Mouse (Mus musculus) forebrain, embryonic 13.5 days (tissue): ENCODE measurements at regions not wholly inside any gene's neighbourhood (a gene's known extent, or its start where the extent isn't known, plus 50 kb on each side); places are given as distances from the start of the nearest gene placed in this dataset.

Experiments
- ATAC-seq: fragments of 200-750 bp; cut with Nextera tagmentation; 2 replicates; pipeline ENCODE4 v1.8.0; 2017
- H3K27ac ChIP-seq: fragments of 300-500 bp; sonication (generic); 2 replicates; pipeline ENCODE4 v1.5.1; 2015; ENCODE audit warnings: inconsistent platforms, mild to moderate bottlenecking, moderate library complexity
- H3K27me3 ChIP-seq: fragments of 300-500 bp; sonication (generic); 2 replicates; pipeline ENCODE4 v1.6.1; 2015; ENCODE audit warnings: mild to moderate bottlenecking, inconsistent platforms
- H3K36me3 ChIP-seq: fragments of 300-500 bp; sonication (generic); 2 replicates; pipeline ENCODE4 v1.6.1; 2015; ENCODE audit warnings: mild to moderate bottlenecking, inconsistent platforms; ENCODE audit not compliant: poor library complexity, severe bottlenecking
- H3K4me1 ChIP-seq: fragments of 300-500 bp; sonication (generic); 2 replicates; pipeline ENCODE4 v1.6.1; 2015; ENCODE audit warnings: inconsistent platforms
- H3K4me2 ChIP-seq: fragments of 300-500 bp; sonication (generic); 2 replicates; pipeline ENCODE4 v1.6.1; 2015; ENCODE audit warnings: inconsistent platforms, mild to moderate bottlenecking, moderate library complexity
- H3K4me3 ChIP-seq: fragments of 300-500 bp; sonication (generic); 2 replicates; pipeline ENCODE4 v1.5.1; 2015; ENCODE audit warnings: mild to moderate bottlenecking, inconsistent platforms
- H3K9ac ChIP-seq: fragments of 300-500 bp; sonication (generic); 2 replicates; pipeline ENCODE4 v1.6.1; 2015; ENCODE audit warnings: mild to moderate bottlenecking, inconsistent platforms
- H3K9me3 ChIP-seq: fragments of 300-500 bp; sonication (generic); replicated peaks from 2 replicates; pipeline ENCODE4 v1.6.1; 2016; ENCODE audit warnings: inconsistent platforms
- WGBS: fragments of 180-500 bp; shearing (Covaris S2); methylation state at CpG from one replicate; pipeline ENCODE4 v1.1.7; 2015; 5-methylcytosine and 5-hydroxymethylcytosine counted together

- Histone ChIP-seq H3K4me3 (no peak overlapping the region), H3K4me1 (peaks cover 8% of the 10 kb centered on the region), H3K9me3 (no peaks in the 10 kb centered on the region), H3K27ac (no peak overlapping the region), H3K4me2 (no peak overlapping the region), H3K9ac (no peak overlapping the region), H3K36me3 (peaks cover 31% of the 10 kb centered on the region), H3K27me3 (no peaks in the 10 kb centered on the region)
- ATAC-seq = no peak
- WGBS = 90% methylated on average over 3 of the region's 3 CpGs
Measured at GRCm38 (mm10) chr1:137958040-137958439, 217.5 kb downstream of the Ptprc start.

- Histone ChIP-seq H3K9me3 (no peaks in the 10 kb centered on the region), H3K27me3 (no peaks in the 10 kb centered on the region), H3K36me3 (peaks cover 24% of the 10 kb centered on the region; the same call in 1 of the 2 replicates), H3K4me1 (peaks cover 22% of the 10 kb centered on the region), H3K27ac (no peak overlapping the region), H3K4me3 (no peak overlapping the region), H3K4me2 (no peak overlapping the region), H3K9ac (no peak overlapping the region)
- WGBS = 91% methylated on average over 3 of the region's 3 CpGs
- no peak for ATAC-seq
Measured at GRCm38 (mm10) chr1:137955993-137956392, 219.5 kb downstream of the Ptprc start.

GRCm38 (mm10) chr1:137955139-137955538, 220.4 kb downstream of the Ptprc start:
- Histone ChIP-seq H3K27me3 (no peaks in the 10 kb centered on the region), H3K36me3 (peaks cover 20% of the 10 kb centered on the region; the same call in 1 of the 2 replicates), H3K4me2 (no peak overlapping the region), H3K9ac (no peak overlapping the region), H3K4me1 (peaks cover 22% of the 10 kb centered on the region), H3K9me3 (no peaks in the 10 kb centered on the region), H3K27ac (no peak overlapping the region), H3K4me3 (no peak overlapping the region)
- WGBS = 86% methylated on average over 2 of the region's 2 CpGs
- ATAC-seq = no peak

DNA sequence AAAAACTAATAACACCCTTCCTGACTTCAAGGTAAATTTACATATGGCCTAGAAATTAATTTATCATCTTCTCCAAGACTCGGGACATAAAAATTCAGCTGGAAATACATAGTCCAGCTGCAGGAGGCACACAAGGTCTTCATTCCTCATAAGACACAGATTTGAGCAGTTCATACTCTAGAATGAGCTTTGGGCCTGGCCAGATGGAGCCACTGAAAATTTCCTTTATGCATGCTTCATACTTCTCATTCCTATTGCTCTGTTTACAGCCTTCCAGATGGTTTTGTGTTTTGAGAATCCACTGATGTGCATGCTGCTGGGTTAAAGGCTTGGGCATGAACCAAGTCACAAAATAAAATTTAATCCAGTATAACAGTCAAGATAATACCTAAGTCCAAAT, 222.1 kb downstream of the Ptprc start:
- H3K36me3 ChIP-seq = peaks cover 25% of the 10 kb centered on the region; the same call in 1 of the 2 replicates
- H3K27ac ChIP-seq = no peak overlapping the region
- peaks cover 24% of the 10 kb centered on the region for H3K4me1 ChIP-seq
- WGBS = 89% methylated on average over 1 of the region's 1 CpGs
- H3K4me3 ChIP-seq = no peak overlapping the region
- no peaks in the 10 kb centered on the region for H3K27me3 ChIP-seq
- ATAC-seq = no peak
- no peak overlapping the region for H3K4me2 ChIP-seq
- H3K9me3 ChIP-seq = no peaks in the 10 kb centered on the region
- H3K9ac ChIP-seq = no peak overlapping the region

GRCm38 (mm10) chr1:137952777-137953176, 222.7 kb downstream of the Ptprc start:
- Histone ChIP-seq H3K27ac (no peak overlapping the region), H3K4me1 (peaks cover 24% of the 10 kb centered on the region), H3K9ac (no peak overlapping the region), H3K9me3 (no peaks in the 10 kb centered on the region), H3K27me3 (no peaks in the 10 kb centered on the region), H3K36me3 (peaks cover 25% of the 10 kb centered on the region; the same call in 1 of the 2 replicates), H3K4me3 (no peak overlapping the region), H3K4me2 (no peak overlapping the region)
- peak; percentile 43; the same call in 1 of the 2 replicates for ATAC-seq
- 21% methylated on average over 1 of the region's 1 CpGs for WGBS

DNA sequence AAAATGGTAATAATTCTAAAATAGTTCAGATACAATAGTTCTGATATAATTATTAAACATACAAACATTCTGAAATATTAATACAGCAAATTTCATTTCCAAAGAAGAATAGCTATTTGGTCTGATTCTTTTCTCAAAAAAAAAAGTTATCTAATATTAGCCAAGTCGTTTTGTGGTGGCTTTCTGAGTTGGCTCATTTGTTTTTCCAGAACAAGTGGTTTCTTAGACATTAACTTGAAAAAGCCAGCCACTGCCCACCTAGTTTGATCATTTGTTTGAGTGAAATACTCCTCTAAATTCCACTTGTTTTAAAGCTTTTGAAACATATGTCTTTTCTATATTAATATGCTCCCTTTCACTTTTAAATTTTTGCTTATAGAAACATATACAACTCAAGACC, 227.6 kb downstream of the Ptprc start:
- WGBS = 65% methylated on average over 1 of the region's 1 CpGs
- Histone ChIP-seq H3K27ac (no peak overlapping the region), H3K4me3 (no peak overlapping the region), H3K27me3 (no peaks in the 10 kb centered on the region), H3K4me2 (no peak overlapping the region), H3K36me3 (peaks cover 32% of the 10 kb centered on the region), H3K4me1 (peaks cover 16% of the 10 kb centered on the region), H3K9ac (no peak overlapping the region), H3K9me3 (no peaks in the 10 kb centered on the region)
- no peak for ATAC-seq

DNA sequence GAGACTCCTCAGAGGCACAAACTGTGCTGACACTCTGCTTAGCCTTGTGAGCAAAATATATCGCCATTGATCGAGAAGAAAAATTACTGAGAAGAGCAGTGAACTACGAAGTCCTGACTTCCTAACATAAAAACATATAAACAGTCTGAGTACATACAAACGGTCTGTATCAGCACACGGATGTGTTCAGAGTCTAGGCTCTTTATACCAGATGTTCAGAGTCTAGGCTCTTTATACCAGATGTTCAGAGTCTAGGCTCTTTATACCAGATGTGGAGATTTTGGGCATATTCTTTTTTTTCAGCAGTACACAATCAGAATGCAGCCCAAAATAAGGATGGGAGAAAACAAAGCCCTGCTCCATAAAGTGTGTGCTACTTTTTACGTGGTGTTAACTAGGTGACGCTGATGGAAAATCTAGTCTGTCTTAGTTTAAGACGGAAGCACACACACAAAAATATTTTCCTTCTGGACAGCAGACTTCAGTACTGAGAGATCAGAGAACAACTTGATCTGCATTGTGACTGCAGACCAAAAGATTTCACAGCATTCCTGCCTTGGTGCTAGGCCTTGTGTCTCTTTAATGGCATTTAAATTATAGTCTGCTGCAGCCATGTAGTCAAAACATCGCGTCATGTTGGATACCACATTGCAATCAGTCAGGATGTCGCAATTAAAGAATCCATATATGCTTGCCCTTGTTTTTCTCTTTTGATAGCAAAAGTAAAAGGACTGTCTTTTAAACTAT, 233.6 kb downstream of the Ptprc start:
- Histone ChIP-seq H3K27ac (no peak overlapping the region; the same call in 1 of the 2 replicates), H3K27me3 (no peaks in the 10 kb centered on the region), H3K4me2 (no peak overlapping the region), H3K4me3 (no peak overlapping the region), H3K36me3 (peaks cover 47% of the 10 kb centered on the region), H3K9me3 (no peaks in the 10 kb centered on the region), H3K9ac (no peak overlapping the region), H3K4me1 (peaks cover 16% of the 10 kb centered on the region)
- 80% methylated on average over 11 of the region's 11 CpGs for WGBS
- ATAC-seq = peak; percentile 37; the same call in 1 of the 2 replicates

- Histone ChIP-seq H3K9ac (no peak overlapping the region), H3K27ac (no peak overlapping the region), H3K27me3 (no peaks in the 10 kb centered on the region), H3K36me3 (peaks cover 65% of the 10 kb centered on the region), H3K4me3 (no peak overlapping the region), H3K4me2 (no peak overlapping the region), H3K4me1 (peaks cover 13% of the 10 kb centered on the region), H3K9me3 (no peaks in the 10 kb centered on the region)
- WGBS = 86% methylated on average over 4 of the region's 4 CpGs
- no peak for ATAC-seq
Measured at GRCm38 (mm10) chr1:137935746-137936145, 239.8 kb downstream of the Ptprc start.

- peak overlapping the region; percentile 35 for H3K27ac ChIP-seq
Measured at GRCm38 (mm10) chr1:137929764-137930163, 245.7 kb downstream of the Ptprc start.

GRCm38 (mm10) chr1:137928522-137928921, 247.0 kb downstream of the Ptprc start:
- peak overlapping the region; percentile 45 for H3K4me2 ChIP-seq

More at GRCm38 (mm10) chr1:137929764-137930163, 245.7 kb downstream of the Ptprc start:
- Histone ChIP-seq H3K4me1 (peaks cover 44% of the 10 kb centered on the region), H3K4me2 (no peak overlapping the region), H3K4me3 (no peak overlapping the region), H3K36me3 (peaks cover 48% of the 10 kb centered on the region), H3K9ac (no peak overlapping the region), H3K9me3 (no peaks in the 10 kb centered on the region), H3K27me3 (no peaks in the 10 kb centered on the region)
- ATAC-seq = no peak
- 86% methylated on average over 3 of the region's 3 CpGs for WGBS

GRCm38 (mm10) chr1:137927953-137928352, 247.6 kb downstream of the Ptprc start:
- Histone ChIP-seq H3K4me3 (no peak overlapping the region), H3K9ac (peak overlapping the region; percentile 44; the same call in 1 of the 2 replicates), H3K4me1 (peaks cover 48% of the 10 kb centered on the region)

More at GRCm38 (mm10) chr1:137928522-137928921, 247.0 kb downstream of the Ptprc start:
- H3K9me3 ChIP-seq = no peaks in the 10 kb centered on the region
- H3K36me3 ChIP-seq = peaks cover 42% of the 10 kb centered on the region
- peak; percentile 63 for ATAC-seq
- peak overlapping the region; percentile 93 for H3K27ac ChIP-seq
- no peaks in the 10 kb centered on the region for H3K27me3 ChIP-seq
- peak overlapping the region; percentile 27 for H3K9ac ChIP-seq
- H3K4me1 ChIP-seq = peaks cover 48% of the 10 kb centered on the region
- WGBS = 4% methylated on average over 6 of the region's 6 CpGs
- H3K4me3 ChIP-seq = no peak overlapping the region

DNA sequence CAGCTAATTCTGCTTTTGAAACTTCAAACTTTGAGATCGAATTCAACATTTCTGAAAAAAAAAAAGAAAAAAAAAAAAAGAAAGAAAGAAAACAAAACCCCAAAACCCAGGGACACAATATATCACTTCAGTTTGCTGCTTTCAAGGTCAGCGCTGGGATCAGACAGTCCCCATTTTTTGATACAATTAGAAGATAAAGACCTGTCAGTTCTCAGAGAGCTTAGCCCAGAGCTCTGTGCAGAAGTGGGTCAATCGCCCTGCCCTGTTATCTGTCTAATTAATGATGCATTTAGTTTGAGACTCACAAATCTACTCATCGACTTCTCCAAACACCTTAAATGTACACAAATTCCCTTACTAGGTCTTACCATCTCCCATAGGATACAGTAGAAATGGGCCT, 249.2 kb downstream of the Ptprc start:
- 51% methylated on average over 4 of the region's 4 CpGs for WGBS
- Histone ChIP-seq H3K9me3 (no peaks in the 10 kb centered on the region), H3K27ac (peak overlapping the region; percentile 93), H3K4me2 (no peak overlapping the region), H3K27me3 (no peaks in the 10 kb centered on the region), H3K36me3 (peaks cover 26% of the 10 kb centered on the region), H3K9ac (no peak overlapping the region), H3K4me1 (peaks cover 57% of the 10 kb centered on the region), H3K4me3 (no peak overlapping the region)
- no peak for ATAC-seq

More at GRCm38 (mm10) chr1:137927953-137928352, 247.6 kb downstream of the Ptprc start:
- Histone ChIP-seq H3K9me3 (no peaks in the 10 kb centered on the region), H3K4me2 (peak overlapping the region; percentile 45), H3K27me3 (no peaks in the 10 kb centered on the region), H3K27ac (peak overlapping the region; percentile 93), H3K36me3 (peaks cover 38% of the 10 kb centered on the region)
- WGBS = 8% methylated on average over 11 of the region's 11 CpGs
- ATAC-seq = peak; percentile 94
